Mouse (Mus musculus) embryonic fibroblast, embryonic 13.5 days (primary cell): ENCODE data around the gene Cdhr5.

Source experiments
- CTCF ChIP-seq: IDR thresholded peaks from 2 replicates; pipeline ENCODE4 v1.5.1; 2011; ENCODE audit warnings: mild to moderate bottlenecking, control low read depth, low read length, moderate library complexity, borderline replicate concordance; ENCODE audit not compliant: insufficient read depth
- POLR2A ChIP-seq: IDR thresholded peaks from 2 replicates; pipeline ENCODE4 v1.6.1; 2011; ENCODE audit warnings: low read depth, mild to moderate bottlenecking, control low read depth, low read length, moderate library complexity

DNA sequence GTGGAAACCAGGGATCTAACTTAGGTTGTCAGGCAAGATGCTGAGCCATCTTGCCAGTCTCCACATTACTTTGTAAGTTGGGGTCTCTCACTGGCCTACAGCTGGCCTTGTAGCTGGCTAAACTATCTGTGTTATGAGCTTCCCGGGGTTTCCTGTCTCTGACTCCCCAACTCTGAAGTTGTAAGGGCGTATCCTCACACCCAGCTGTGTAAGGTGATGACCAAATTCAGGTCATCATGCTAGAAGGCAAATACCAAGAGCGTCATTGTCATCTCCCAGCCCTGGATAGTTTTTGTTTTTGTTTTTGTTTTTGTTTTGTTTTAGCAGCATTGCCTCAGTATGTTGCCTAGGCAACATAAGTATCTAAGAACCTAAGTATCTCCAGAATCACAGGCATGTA, 6.0 kb downstream of the Cdhr5 start:
- no peak for TF ChIP-seq CTCF
- no peak for TF ChIP-seq POLR2A
